Mouse (Mus musculus) thymus, postnatal 25 days (tissue): Measurements from ENCODE around the gene Nfkbiz.
A peak's percentile ranks its signal among the peaks of the same experiment; 100 is the strongest.
"Not testable (repeated sequence)": the region's sequence is repeated elsewhere in the genome, so short reads cannot be mapped to it uniquely, and the experiment has no call there.

Experiments
- DNase-seq: peaks from one replicate; pipeline ENCODE4 v3.0.0; 2022

The Nfkbiz gene

GRCm38 (mm10) chr16:55838510-55839474, at the start of gene Nfkbiz:
Gene Nfkbiz (minus strand): TSS chr16:55838899.
- peak; percentile 75 for DNase-seq

GRCm38 (mm10) chr16:55887814-55888583, 49.3 kb upstream of the Nfkbiz start:
- peak; percentile 54 for DNase-seq

- DNase-seq = no peak
These were observed 45.5 kb upstream of the Nfkbiz start for GRCm38 (mm10) chr16:55884246-55884645.

- DNase-seq = no peak
These were observed 37.3 kb upstream of the Nfkbiz start for GRCm38 (mm10) chr16:55876025-55876424.

- no peak for DNase-seq
These were observed 25.1 kb upstream of the Nfkbiz start for GRCm38 (mm10) chr16:55863832-55864231.

GRCm38 (mm10) chr16:55863149-55863815, 24.6 kb upstream of the Nfkbiz start:
- peak; percentile 67 for DNase-seq

GRCm38 (mm10) chr16:55861104-55861503, 22.4 kb upstream of the Nfkbiz start:
- no peak for DNase-seq

GRCm38 (mm10) chr16:55859421-55859820, 20.7 kb upstream of the Nfkbiz start:
- not testable (repeated sequence) for DNase-seq

GRCm38 (mm10) chr16:55858465-55858864, 19.8 kb upstream of the Nfkbiz start:
- DNase-seq = peak; percentile 81

- DNase-seq = peak; percentile 76
These were observed 14.4 kb upstream of the Nfkbiz start for GRCm38 (mm10) chr16:55852943-55853727.

GRCm38 (mm10) chr16:55852515-55852914, 13.8 kb upstream of the Nfkbiz start:
- DNase-seq = no peak

GRCm38 (mm10) chr16:55850485-55850884, 11.8 kb upstream of the Nfkbiz start:
- no peak for DNase-seq

- no peak for DNase-seq
These were observed 9.0 kb upstream of the Nfkbiz start for GRCm38 (mm10) chr16:55847679-55848078.

- DNase-seq = no peak
These were observed 6.1 kb upstream of the Nfkbiz start for GRCm38 (mm10) chr16:55844847-55845246.

- DNase-seq = no peak
These were observed 5.2 kb upstream of the Nfkbiz start for GRCm38 (mm10) chr16:55843919-55844318.

- DNase-seq = no peak
These were observed 4.4 kb upstream of the Nfkbiz start for GRCm38 (mm10) chr16:55843134-55843533.

GRCm38 (mm10) chr16:55841506-55841905, 2.8 kb upstream of the Nfkbiz start:
- DNase-seq = no peak

GRCm38 (mm10) chr16:55838129-55838509, 580 bp downstream of the Nfkbiz start:
- DNase-seq = no peak

- DNase-seq = not testable (repeated sequence)
These were observed 1.0 kb downstream of the Nfkbiz start for GRCm38 (mm10) chr16:55837653-55838052.

GRCm38 (mm10) chr16:55837168-55837567, 1.5 kb downstream of the Nfkbiz start:
- DNase-seq = no peak

- no peak for DNase-seq
These were observed 2.9 kb downstream of the Nfkbiz start for GRCm38 (mm10) chr16:55835798-55836197.

GRCm38 (mm10) chr16:55832617-55833016, 6.1 kb downstream of the Nfkbiz start:
- no peak for DNase-seq
